Mouse (Mus musculus) kidney, adult 2 months (tissue): ENCODE measurements around the gene Slc25a11.

Experiments used
- CTCF ChIP-seq: fragments of 200-500 bp; conservative IDR thresholded peaks from 2 replicates; pipeline ENCODE4 v1.5.1; 2011; ENCODE audit warnings: low read depth, mild to moderate bottlenecking, control low read depth, low read length, moderate library complexity, mixed read lengths; ENCODE audit not compliant: insufficient read depth, insufficient read length
- POLR2A ChIP-seq: fragments of 200-500 bp; IDR thresholded peaks from one replicate; pipeline ENCODE4 v1.6.1; 2011; ENCODE audit warnings: low read depth, low read length, control low read depth

GRCm38 (mm10) chr11:70678576-70678975 lies 31.3 kb upstream of the Slc25a11 start:
- TF ChIP-seq CTCF (no peak), POLR2A (no peak)
